Mouse (Mus musculus) monocyte, adult 5-6 weeks (primary cell): ENCODE results near the gene Ilf3. TPM values are rescaled to one million over a fixed set of nuclear protein-coding genes. Genes with fewer than 3 reads are reported as not detected.

ENCODE experiments used
- ATAC-seq: fragments of 153-309, 156-312 bp; replicated peaks from 2 replicates; pipeline ENCODE4 v1.8.0; 2017; ENCODE audit warnings: mild to moderate bottlenecking; ENCODE audit not compliant: low TSS enrichment, insufficient number of reproducible peaks, severe bottlenecking, poor library complexity, low FRiP score
- total RNA-seq: library from RNA; stranded (forward); fragments of 200-1000, 200-491, 200-594 nt; gene quantifications from 3 replicates; pipeline ENCODE4 v1.2.3, GENCODE M21; 2017

Gene Ilf3
- total RNA-seq, 1 experiment from 2014 or later = 47.3 TPM

- ATAC-seq = peak; percentile 62
Measured at GRCm38 (mm10) chr9:21453003-21453402, 85.3 kb downstream of the Ilf3 start.

DNA sequence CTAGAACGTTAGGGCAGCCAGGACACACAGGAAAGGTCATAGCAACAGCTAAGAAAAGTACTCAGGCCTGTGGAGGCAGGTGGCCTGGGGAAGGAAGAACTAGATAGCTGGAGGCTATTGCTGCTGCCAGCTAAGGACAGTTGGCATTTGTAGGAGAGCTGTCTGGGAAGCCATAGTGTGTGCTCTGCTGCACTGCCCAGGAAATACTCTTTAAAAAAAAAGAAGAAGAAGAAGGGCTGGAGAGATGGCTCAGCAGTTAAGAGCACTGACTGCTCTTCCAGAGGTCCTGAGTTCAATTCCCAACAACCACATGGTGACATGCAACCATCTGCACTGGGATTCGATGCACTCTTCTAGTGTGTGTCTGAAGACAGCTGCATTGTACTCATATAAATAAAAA is 85.8 kb downstream of the Ilf3 start:
- ATAC-seq = no peak

DNA sequence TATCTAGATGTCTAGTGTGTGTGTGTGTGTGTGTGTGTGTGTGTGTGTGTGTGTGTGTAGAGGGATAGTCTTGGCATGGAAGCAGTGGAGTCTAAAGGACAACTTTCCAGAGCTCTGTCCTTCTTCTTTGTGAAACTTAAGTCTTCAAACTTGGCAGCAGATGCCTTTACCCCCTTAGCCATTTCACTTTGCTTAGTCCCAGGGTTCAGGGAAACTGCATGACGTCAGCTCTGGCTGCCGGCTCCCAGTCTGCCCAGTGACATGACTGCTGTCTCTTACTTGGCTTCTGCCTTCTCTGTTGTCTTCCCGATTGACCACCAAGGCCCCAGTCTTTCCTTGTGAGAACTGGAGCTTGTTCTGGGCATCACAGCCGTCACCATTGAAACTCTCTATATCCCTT is 86.9 kb downstream of the Ilf3 start:
- ATAC-seq = no peak

Other genes with a start within 250 kb of the Ilf3 start
- gene Tyk2, start 236.6 kb upstream of the Ilf3 start, total RNA-seq = 38.4 to 87.0 TPM (median 42.5 TPM) in 3 replicates
- gene Cdc37, start 217.9 kb upstream of the Ilf3 start, total RNA-seq = 174 to 287 TPM (median 193 TPM) in 3 replicates
- gene Pde4a, start 202.2 kb upstream of the Ilf3 start, total RNA-seq = 2.1 to 5.6 TPM (median 2.5 TPM) in 3 replicates
- 21.7 to 32.5 TPM (median 22.1 TPM) in 3 replicates for gene Keap1, start 128.5 kb upstream of the Ilf3 start, total RNA-seq
- 303 to 435 TPM (median 308 TPM) in 3 replicates for gene S1pr5, start 119.4 kb upstream of the Ilf3 start, total RNA-seq
- gene Atg4d, start 102.6 kb upstream of the Ilf3 start, total RNA-seq = 31.7 to 39.6 TPM (median 34.6 TPM) in 3 replicates
- gene Kri1, start 79.9 kb upstream of the Ilf3 start, total RNA-seq = 91.2 to 154 TPM (median 120 TPM) in 3 replicates
- 58.8 to 83.6 TPM (median 66.5 TPM) in 3 replicates for gene Cdkn2d, start 76.5 kb upstream of the Ilf3 start, total RNA-seq
- 1.6 to 2.0 TPM (median 1.8 TPM) in 3 replicates for gene Ap1m2, start 55.5 kb upstream of the Ilf3 start, total RNA-seq
- 230 to 297 TPM (median 259 TPM) in 3 replicates for gene Slc44a2, start 47.2 kb upstream of the Ilf3 start, total RNA-seq
- gene Qtrt1, start 44.0 kb downstream of the Ilf3 start, total RNA-seq = 7.2 to 12.8 TPM (median 7.3 TPM) in 3 replicates
- gene Dnm2, start 57.0 kb downstream of the Ilf3 start, total RNA-seq = 178 to 219 TPM (median 197 TPM) in 3 replicates
- 3.2 to 6.6 TPM (median 6.3 TPM) in 3 replicates for gene Tmed1, start 142.4 kb downstream of the Ilf3 start, total RNA-seq
- 191 to 299 TPM (median 267 TPM) in 3 replicates for gene AB124611, start 158.3 kb downstream of the Ilf3 start, total RNA-seq
- gene Carm1, start 179.0 kb downstream of the Ilf3 start, total RNA-seq = 13.5 to 23.0 TPM (median 17.2 TPM) in 3 replicates
- gene Timm29, start 224.9 kb downstream of the Ilf3 start, total RNA-seq = 21.2 to 32.4 TPM (median 25.6 TPM) in 3 replicates
- 9.4 to 12.1 TPM (median 10.3 TPM) in 3 replicates for gene Yipf2, start 225.0 kb downstream of the Ilf3 start, total RNA-seq
- gene Smarca4, start 248.3 kb downstream of the Ilf3 start, total RNA-seq = 46.9 to 71.7 TPM (median 48.3 TPM) in 3 replicates